Mouse (Mus musculus) lung, embryonic 16.5 days (tissue): ENCODE results near the gene Cdca8. TPM values are rescaled to one million over a fixed set of nuclear protein-coding genes. Genes with fewer than 3 reads are reported as not detected.

Experiments
- ATAC-seq: fragments of 200-750 bp; cut with Nextera tagmentation; 2 replicates; pipeline ENCODE4 v1.8.0; 2017; ENCODE audit warnings: low read depth, mild to moderate bottlenecking, moderate library complexity
- H3K27ac ChIP-seq: fragments of 300-500 bp; sonication (generic); 2 replicates; pipeline ENCODE4 v1.5.1; 2014; ENCODE audit warnings: mild to moderate bottlenecking, control low read depth, low read length
- H3K27me3 ChIP-seq: fragments of 300-500 bp; sonication (generic); 2 replicates; pipeline ENCODE4 v1.6.1; 2014; ENCODE audit warnings: low read depth, low read length, mixed read lengths; ENCODE audit not compliant: control insufficient read depth, insufficient read depth
- H3K36me3 ChIP-seq: fragments of 300-500 bp; sonication (generic); 2 replicates; pipeline ENCODE4 v1.6.1; 2014; ENCODE audit warnings: low read length; ENCODE audit not compliant: control insufficient read depth, insufficient read depth
- H3K4me1 ChIP-seq: fragments of 300-500 bp; sonication (generic); replicated peaks from 2 replicates; pipeline ENCODE4 v1.6.1; 2014; ENCODE audit warnings: low read length, mixed read lengths; ENCODE audit not compliant: control insufficient read depth, insufficient read depth
- H3K4me2 ChIP-seq: fragments of 300-500 bp; sonication (generic); 2 replicates; pipeline ENCODE4 v1.6.1; 2014; ENCODE audit warnings: low read depth, low read length, control low read depth
- H3K4me3 ChIP-seq: fragments of 300-500 bp; sonication (generic); 2 replicates; pipeline ENCODE4 v1.5.1; 2014; ENCODE audit warnings: mild to moderate bottlenecking, low read length, control low read depth
- H3K9ac ChIP-seq: fragments of 300-500 bp; sonication (generic); 2 replicates; pipeline ENCODE4 v1.6.1; 2014; ENCODE audit warnings: low read length, control low read depth
- H3K9me3 ChIP-seq: fragments of 300-500 bp; sonication (generic); 2 replicates; pipeline ENCODE4 v1.6.1; 2016; ENCODE audit warnings: low read length; ENCODE audit not compliant: control insufficient read depth
- WGBS: fragments of 180-500 bp; shearing (Covaris S2); extraction: QIAGEN DNeasy Blood & Tissue Kit; methylation state at CpG from one replicate; pipeline ENCODE4 v1.1.7; 2014; 5-methylcytosine and 5-hydroxymethylcytosine counted together
- polyA plus RNA-seq: library from polyadenylated mRNA; unstranded; fragments of >200 nt; fragmentation: Nextera tagmentation; extraction: Ambion mirVana; gene quantifications from 2 replicates; pipeline ENCODE4 v1.2.1, GENCODE M21; 2015

Gene Cdca8
- polyA plus RNA-seq, 1 experiment from 2014 or later = 150 TPM

- WGBS = 85% methylated on average over 11 of the region's 11 CpGs
- Histone ChIP-seq H3K4me1 (peaks cover 3% of the 10 kb centered on the region; the same call in 1 of the 2 replicates), H3K36me3 (no peaks in the 10 kb centered on the region), H3K9me3 (no peaks in the 10 kb centered on the region), H3K4me3 (no peak overlapping the region), H3K9ac (no peak overlapping the region), H3K27ac (no peak overlapping the region), H3K27me3 (no peaks in the 10 kb centered on the region), H3K4me2 (no peak overlapping the region)
- ATAC-seq = no peak
Observed at GRCm38 (mm10) chr4:124960940-124961339, 21.8 kb upstream of the Cdca8 start.

GRCm38 (mm10) chr4:124959062-124959461 is 20.0 kb upstream of the Cdca8 start:
- Histone ChIP-seq H3K36me3 (no peaks in the 10 kb centered on the region), H3K4me2 (no peak overlapping the region), H3K27me3 (no peaks in the 10 kb centered on the region), H3K9me3 (no peaks in the 10 kb centered on the region), H3K4me1 (peaks cover 3% of the 10 kb centered on the region; the same call in 1 of the 2 replicates), H3K27ac (no peak overlapping the region), H3K9ac (no peak overlapping the region), H3K4me3 (no peak overlapping the region)
- peak; percentile 86 for ATAC-seq
- WGBS = 37% methylated on average over 11 of the region's 11 CpGs

GRCm38 (mm10) chr4:124957284-124957683 is 18.2 kb upstream of the Cdca8 start:
- no peak overlapping the region for H3K4me3 ChIP-seq
- H3K36me3 ChIP-seq = no peaks in the 10 kb centered on the region
- H3K4me2 ChIP-seq = no peak overlapping the region
- H3K9me3 ChIP-seq = no peaks in the 10 kb centered on the region
- H3K27ac ChIP-seq = no peak overlapping the region
- ATAC-seq = no peak
- WGBS = 63% methylated on average over 2 of the region's 2 CpGs
- no peak overlapping the region for H3K9ac ChIP-seq
- peaks cover 12% of the 10 kb centered on the region for H3K4me1 ChIP-seq
- no peaks in the 10 kb centered on the region for H3K27me3 ChIP-seq

- H3K4me1 ChIP-seq = peaks cover 13% of the 10 kb centered on the region
- no peaks in the 10 kb centered on the region for H3K27me3 ChIP-seq
- 32% methylated on average over 4 of the region's 4 CpGs for WGBS
- no peaks in the 10 kb centered on the region for H3K36me3 ChIP-seq
- no peak overlapping the region for H3K4me2 ChIP-seq
- no peak overlapping the region for H3K4me3 ChIP-seq
- no peaks in the 10 kb centered on the region for H3K9me3 ChIP-seq
- H3K27ac ChIP-seq = no peak overlapping the region
- peak; percentile 70 for ATAC-seq
- no peak overlapping the region for H3K9ac ChIP-seq
Observed at GRCm38 (mm10) chr4:124953546-124953945, 14.4 kb upstream of the Cdca8 start.

GRCm38 (mm10) chr4:124951036-124951433 is 11.9 kb upstream of the Cdca8 start:
- 39% methylated on average over 10 of the region's 10 CpGs for WGBS
- H3K9ac ChIP-seq = no peak overlapping the region
- no peaks in the 10 kb centered on the region for H3K27me3 ChIP-seq
- H3K4me2 ChIP-seq = no peak overlapping the region
- H3K27ac ChIP-seq = peak overlapping the region; percentile 53
- peak; percentile 77 for ATAC-seq
- peaks cover 13% of the 10 kb centered on the region for H3K4me1 ChIP-seq
- H3K4me3 ChIP-seq = no peak overlapping the region
- H3K9me3 ChIP-seq = no peaks in the 10 kb centered on the region
- H3K36me3 ChIP-seq = no peaks in the 10 kb centered on the region

- Histone ChIP-seq H3K27ac (peak overlapping the region; percentile 11; the same call in 1 of the 2 replicates), H3K36me3 (no peaks in the 10 kb centered on the region), H3K27me3 (no peaks in the 10 kb centered on the region), H3K4me1 (peaks cover 13% of the 10 kb centered on the region), H3K4me3 (no peak overlapping the region), H3K9ac (no peak overlapping the region), H3K4me2 (no peak overlapping the region), H3K9me3 (no peaks in the 10 kb centered on the region)
- 53% methylated on average over 21 of the region's 21 CpGs for WGBS
- ATAC-seq = peak; percentile 82
Observed at GRCm38 (mm10) chr4:124950181-124951035, 11.3 kb upstream of the Cdca8 start.

- no peaks in the 10 kb centered on the region for H3K36me3 ChIP-seq
- no peak overlapping the region for H3K27ac ChIP-seq
- H3K4me3 ChIP-seq = no peak overlapping the region
- H3K4me1 ChIP-seq = peaks cover 13% of the 10 kb centered on the region
- ATAC-seq = no peak
- H3K9me3 ChIP-seq = no peaks in the 10 kb centered on the region
- no peak overlapping the region for H3K4me2 ChIP-seq
- 73% methylated on average over 3 of the region's 3 CpGs for WGBS
- no peak overlapping the region for H3K9ac ChIP-seq
- H3K27me3 ChIP-seq = no peaks in the 10 kb centered on the region
Observed at GRCm38 (mm10) chr4:124949488-124949887, 10.4 kb upstream of the Cdca8 start.

- H3K4me2 ChIP-seq = no peak overlapping the region
- H3K27me3 ChIP-seq = no peaks in the 10 kb centered on the region
- H3K9ac ChIP-seq = no peak overlapping the region
- 60% methylated on average over 2 of the region's 2 CpGs for WGBS
- H3K9me3 ChIP-seq = no peaks in the 10 kb centered on the region
- no peaks in the 10 kb centered on the region; the same call in 1 of the 2 replicates for H3K4me1 ChIP-seq
- H3K4me3 ChIP-seq = no peak overlapping the region
- H3K36me3 ChIP-seq = peaks cover 2% of the 10 kb centered on the region; the same call in 1 of the 2 replicates
- no peak overlapping the region for H3K27ac ChIP-seq
- ATAC-seq = no peak
Observed at GRCm38 (mm10) chr4:124944961-124945360, 5.8 kb upstream of the Cdca8 start.

GRCm38 (mm10) chr4:124943781-124944180 is 4.7 kb upstream of the Cdca8 start:
- Histone ChIP-seq H3K4me2 (no peak overlapping the region), H3K36me3 (peaks cover 6% of the 10 kb centered on the region), H3K9ac (no peak overlapping the region), H3K4me1 (no peaks in the 10 kb centered on the region), H3K27me3 (no peaks in the 10 kb centered on the region), H3K4me3 (no peak overlapping the region), H3K9me3 (no peaks in the 10 kb centered on the region), H3K27ac (no peak overlapping the region)
- ATAC-seq = no peak
- WGBS = 77% methylated on average over 5 of the region's 5 CpGs
